Mouse (Mus musculus): Measurements from ENCODE around the gene Dlx3.

Gene Dlx3

GRCm38 (mm10) chr11:95119990-95120632 is at the start of gene Dlx3:
Gene Dlx3, plus strand, starts transcription at chr11:95120119.
- peak; percentile 74 for DNase-seq (ENCODE audit: low read depth, low spot score)

GRCm38 (mm10) chr11:95070140-95071107 is 49.5 kb upstream of the Dlx3 start:
- no peak for DNase-seq (ENCODE audit: low read depth, low spot score)

GRCm38 (mm10) chr11:95071266-95071665 is 48.7 kb upstream of the Dlx3 start:
- DNase-seq (ENCODE audit: low read depth, low spot score) = no peak

- DNase-seq (ENCODE audit: low read depth, low spot score) = no peak
These were observed 47.8 kb upstream of the Dlx3 start for GRCm38 (mm10) chr11:95072136-95072535.

- DNase-seq (ENCODE audit: low read depth, low spot score) = peak; percentile 61
These were observed 47.1 kb upstream of the Dlx3 start for GRCm38 (mm10) chr11:95072804-95073203.

GRCm38 (mm10) chr11:95073835-95074234 is 46.1 kb upstream of the Dlx3 start:
- DNase-seq (ENCODE audit: low read depth, low spot score) = no peak

- DNase-seq (ENCODE audit: low read depth, low spot score) = no peak
These were observed 45.2 kb upstream of the Dlx3 start for GRCm38 (mm10) chr11:95074694-95075093.

GRCm38 (mm10) chr11:95075197-95076040 is 44.5 kb upstream of the Dlx3 start:
- peak; percentile 65 for DNase-seq (ENCODE audit: low read depth, low spot score)

GRCm38 (mm10) chr11:95076041-95076535 is 43.8 kb upstream of the Dlx3 start:
- DNase-seq (ENCODE audit: low read depth, low spot score) = peak; percentile 72

- DNase-seq (ENCODE audit: low read depth, low spot score) = peak; percentile 97
These were observed 43.3 kb upstream of the Dlx3 start, which contains the start of gene Itga3 for GRCm38 (mm10) chr11:95076536-95077111. Gene Itga3, minus strand, starts transcription at chr11:95076801.

GRCm38 (mm10) chr11:95077956-95078355 is 42.0 kb upstream of the Dlx3 start:
- no peak for DNase-seq (ENCODE audit: low read depth, low spot score)

- no peak for DNase-seq (ENCODE audit: low read depth, low spot score)
These were observed 40.6 kb upstream of the Dlx3 start for GRCm38 (mm10) chr11:95079256-95079875.

- DNase-seq (ENCODE audit: low read depth, low spot score) = no peak
These were observed 39.1 kb upstream of the Dlx3 start for GRCm38 (mm10) chr11:95080783-95081182.

GRCm38 (mm10) chr11:95082896-95083295 is 37.0 kb upstream of the Dlx3 start:
- DNase-seq (ENCODE audit: low read depth, low spot score) = no peak

GRCm38 (mm10) chr11:95084175-95084574 is 35.7 kb upstream of the Dlx3 start:
- peak; percentile 85 for DNase-seq (ENCODE audit: low read depth, low spot score)

- DNase-seq (ENCODE audit: low read depth, low spot score) = peak; percentile 97
These were observed 35.0 kb upstream of the Dlx3 start for GRCm38 (mm10) chr11:95084811-95085382.

- DNase-seq (ENCODE audit: low read depth, low spot score) = peak; percentile 54
These were observed 34.2 kb upstream of the Dlx3 start for GRCm38 (mm10) chr11:95085710-95086109.

GRCm38 (mm10) chr11:95086229-95086628 is 33.7 kb upstream of the Dlx3 start:
- no peak for DNase-seq (ENCODE audit: low read depth, low spot score)

- DNase-seq (ENCODE audit: low read depth, low spot score) = peak; percentile 83
These were observed 32.4 kb upstream of the Dlx3 start for GRCm38 (mm10) chr11:95087301-95088228.
